Mouse (Mus musculus) B cell, adult 62 days (primary cell): ENCODE measurements around the gene Ppl. TPM values are rescaled to one million over a fixed set of nuclear protein-coding genes. Genes with fewer than 3 reads are reported as not detected.

Experiments
- total RNA-seq: library from RNA; stranded (reverse); gene quantifications from 4 replicates; pipeline ENCODE4 v1.2.4, GENCODE M21; 2023

Gene Ppl
- total RNA-seq = 6.2 to 8.1 TPM (median 7.2 TPM) in 4 replicates

GRCm38 (mm10) chr16:5132401-5132801, at the start of gene Ppl:
Gene Ppl, minus strand, starts transcription at chr16:5132421.

DNA sequence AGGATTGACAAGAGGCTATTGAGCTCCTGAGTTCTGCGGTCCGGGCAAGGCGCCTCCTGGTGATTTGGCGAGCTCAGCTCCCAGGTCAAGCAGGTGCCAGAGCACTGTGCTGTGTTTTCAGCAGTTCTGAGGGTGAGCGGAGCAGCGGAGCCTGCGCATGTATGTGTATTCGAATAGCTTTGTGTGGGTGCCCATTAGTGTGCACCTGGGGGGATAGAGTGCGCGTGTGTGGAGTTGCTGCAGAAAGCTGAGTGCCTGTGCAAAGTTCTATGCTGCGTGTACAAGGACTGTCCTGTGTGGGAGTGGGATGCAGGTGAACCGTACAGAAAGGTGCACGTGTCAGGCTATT, 14.8 kb upstream of the Ppl start, which contains the start of gene Sec14l5:
Gene Sec14l5, plus strand, starts transcription at position 73 of the 349 bp plus-strand sequence.

GRCm38 (mm10) chr16:5049774-5050234, 82.4 kb downstream of the Ppl start, which contains the start of the genes Glyr1 and Ubn1:
Gene Glyr1, minus strand, starts transcription at chr16:5049863.
Gene Ubn1, plus strand, starts transcription at chr16:5050057.

Other genes with a start within 250 kb of the Ppl start
- 144 to 166 TPM (median 161 TPM) in 4 replicates for gene Mgrn1, start 246.2 kb downstream of the Ppl start, total RNA-seq
- gene Nudt16l1, start 193.7 kb downstream of the Ppl start, total RNA-seq = 42.4 to 49.5 TPM (median 47.0 TPM) in 4 replicates
- 67.2 to 87.4 TPM (median 79.3 TPM) in 4 replicates for gene Anks3, start 168.2 kb downstream of the Ppl start, total RNA-seq
- gene Sept12, start 134.6 kb downstream of the Ppl start, total RNA-seq = not detected in 4 replicates
- not detected in 4 replicates for gene Smim22, start 125.1 kb downstream of the Ppl start, total RNA-seq
- gene Rogdi, start 118.9 kb downstream of the Ppl start, total RNA-seq = 110 to 116 TPM (median 114 TPM) in 4 replicates
- gene Glyr1, start 82.6 kb downstream of the Ppl start, total RNA-seq = 150 to 162 TPM (median 157 TPM) in 4 replicates
- 98.8 to 107 TPM (median 104 TPM) in 4 replicates for gene Ubn1, start 82.4 kb downstream of the Ppl start, total RNA-seq
- 0.24 TPM in 1 of 4 replicates, not detected in the others for gene Sec14l5, start 14.7 kb upstream of the Ppl start, total RNA-seq
- 24.2 to 32.2 TPM (median 26.9 TPM) in 4 replicates for gene Nagpa, start 71.6 kb upstream of the Ppl start, total RNA-seq
- not detected in 4 replicates for gene AU021092, start 89.9 kb upstream of the Ppl start, total RNA-seq
- gene Alg1, start 101.2 kb upstream of the Ppl start, total RNA-seq = 33.9 to 43.7 TPM (median 37.1 TPM) in 4 replicates
- gene Eef2kmt, start 123.6 kb upstream of the Ppl start, total RNA-seq = 16.3 to 22.8 TPM (median 17.3 TPM) in 4 replicates